Mouse (Mus musculus): ENCODE results near the gene Notch2.

Notch2 gene

DNA sequence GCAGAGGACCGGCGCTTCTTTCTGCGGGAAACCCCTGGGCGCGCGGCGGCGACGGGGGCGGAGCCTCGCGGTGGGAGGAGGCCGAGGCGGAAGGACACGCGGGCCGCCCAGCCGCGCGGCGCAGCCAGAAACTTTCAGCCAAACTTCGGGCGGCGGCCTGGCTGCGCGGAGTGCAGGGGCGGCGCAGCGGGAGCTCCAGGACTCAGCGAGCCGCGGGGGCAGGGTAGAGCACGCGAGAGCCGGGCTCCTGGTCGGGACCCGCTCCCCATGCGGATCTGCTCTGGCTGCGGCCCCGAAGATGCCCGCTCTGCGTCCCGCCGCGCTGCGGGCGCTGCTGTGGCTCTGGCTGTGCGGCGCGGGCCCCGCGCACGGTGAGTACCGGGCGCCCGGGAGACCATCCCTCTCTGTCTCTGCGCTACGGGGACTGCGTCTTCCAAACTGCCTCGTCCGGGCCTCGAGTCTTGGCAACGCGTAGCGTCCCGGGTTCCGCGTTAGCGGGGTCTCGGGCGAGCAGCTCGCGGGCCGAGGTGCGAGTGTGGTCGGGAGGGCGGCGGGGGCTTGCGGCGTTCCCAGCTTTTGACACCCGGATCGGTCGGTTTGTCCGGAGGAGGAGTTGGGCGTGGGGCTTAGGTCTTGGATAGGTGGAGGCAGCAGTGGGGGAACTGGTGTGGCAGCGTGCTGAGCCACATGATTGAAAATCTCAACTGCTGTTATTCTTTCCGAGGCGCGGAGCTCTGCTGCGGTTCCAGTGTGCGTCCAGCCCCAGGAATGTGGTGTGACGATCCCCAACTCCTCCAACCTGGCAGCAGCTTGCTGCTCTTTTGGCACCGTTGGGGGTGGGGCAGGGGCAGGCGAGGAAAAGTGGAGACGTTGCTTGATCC is at the start of gene Notch2:
Gene Notch2 (plus strand): TSS at position 127 of the 881 bp plus-strand sequence.
- in situ Hi-C loops (cut with MseI, MboI) = no loop called here

DNA sequence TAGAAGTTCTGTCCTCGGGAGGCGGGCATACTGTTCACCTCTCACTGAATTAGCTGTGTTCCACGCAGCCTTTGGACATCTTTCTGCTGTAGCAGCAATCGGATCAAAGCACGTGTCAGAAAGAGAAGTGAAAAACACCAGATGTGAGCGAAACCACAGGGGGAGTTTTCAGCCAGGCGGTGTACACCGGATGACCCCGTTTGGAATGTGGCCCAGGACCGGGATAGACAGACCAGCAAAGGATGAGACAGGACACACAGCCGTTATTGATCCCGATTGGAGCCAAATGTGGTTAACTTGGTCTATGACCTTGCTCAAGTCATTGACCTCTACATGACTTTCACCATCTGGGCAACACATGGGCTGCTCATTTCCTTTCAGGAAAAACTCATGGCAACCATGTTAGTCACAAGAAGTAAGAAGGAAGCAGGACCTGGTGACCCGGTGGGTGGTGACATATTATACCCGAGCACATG is 48.4 kb upstream of the Notch2 start:
- in situ Hi-C loops (cut with MseI, MboI) = no loop called here

DNA sequence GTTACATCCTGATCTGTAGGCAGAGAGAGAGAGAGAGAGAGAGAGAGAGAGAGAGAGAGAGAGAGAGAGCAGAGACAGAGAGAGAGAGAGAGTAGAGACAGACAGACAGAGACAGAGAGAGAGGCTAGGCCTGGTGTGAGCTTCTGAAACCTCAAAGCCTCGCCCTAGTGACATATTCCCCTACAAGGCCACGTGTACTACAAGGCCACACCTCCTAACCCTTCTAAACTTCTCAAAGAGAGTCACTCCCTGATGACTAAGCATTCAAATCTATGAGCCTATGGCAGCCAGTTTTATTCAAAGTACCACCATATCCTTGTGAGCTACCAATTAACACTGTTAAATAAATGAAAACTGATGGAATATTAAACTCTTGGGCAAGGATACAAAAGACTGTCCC is 45.7 kb upstream of the Notch2 start:
- in situ Hi-C loops (cut with MseI, MboI) = no loop called here

DNA sequence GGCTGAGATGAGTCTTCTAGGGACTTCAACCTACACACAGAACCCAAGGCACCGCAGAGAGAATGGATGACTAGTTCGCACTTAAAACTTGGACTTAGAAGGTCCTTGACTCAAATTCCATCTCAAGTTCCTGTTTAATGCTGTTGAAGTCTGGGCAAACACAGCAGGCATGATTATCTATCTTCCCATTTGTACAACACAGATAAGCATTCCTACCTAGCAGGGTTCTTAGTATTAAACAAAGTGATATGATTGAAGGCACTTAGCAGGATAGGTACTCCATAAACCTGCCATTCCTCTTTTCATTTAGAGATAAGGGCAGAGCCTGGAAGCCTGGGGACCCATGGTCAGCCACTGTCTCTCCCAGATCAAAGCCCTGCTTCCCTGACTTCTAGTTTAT is 45.1 kb upstream of the Notch2 start:
- in situ Hi-C loops (cut with MseI, MboI) = no loop called here

DNA sequence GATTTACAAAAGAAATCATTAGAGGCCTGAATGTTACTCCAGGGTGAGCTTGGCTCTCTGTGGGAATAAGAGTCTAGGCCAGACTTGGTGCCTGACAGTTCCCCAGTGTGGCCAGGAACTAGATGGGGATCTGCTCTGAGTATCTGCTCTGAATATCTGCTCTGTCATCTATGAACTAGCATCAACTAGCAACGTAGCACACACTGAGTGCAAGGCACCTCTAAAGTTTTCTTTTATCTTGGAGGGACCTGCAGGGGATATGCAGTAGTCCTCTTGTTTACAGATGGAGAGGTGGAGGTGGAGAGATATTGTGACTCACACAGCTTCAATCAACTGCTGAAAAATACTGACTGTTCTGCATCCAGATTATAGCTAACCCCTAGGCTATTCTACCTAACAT is 44.3 kb upstream of the Notch2 start:
- in situ Hi-C loops (cut with MseI, MboI) = no loop called here

DNA sequence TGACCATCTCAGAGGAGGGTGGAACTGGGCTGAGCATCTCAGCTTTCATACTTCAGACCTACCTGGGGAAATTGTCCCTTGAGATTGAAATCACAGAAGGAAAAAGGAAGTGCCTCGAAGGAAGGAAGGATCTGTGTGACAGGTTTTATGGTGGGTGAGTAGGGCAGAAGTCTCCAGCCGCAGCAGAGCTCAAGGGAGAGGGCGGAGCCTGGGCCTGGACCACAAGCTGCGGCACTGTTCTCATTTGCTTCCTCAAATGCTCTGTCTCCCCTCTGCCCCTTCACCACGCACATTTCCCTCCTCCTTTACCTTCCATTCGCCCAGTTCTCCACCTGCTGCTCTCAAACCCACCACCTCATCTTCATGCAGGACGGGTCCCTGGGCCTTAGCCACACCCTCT is 42.2 kb upstream of the Notch2 start:
- in situ Hi-C loops (cut with MseI, MboI) = no loop called here

DNA sequence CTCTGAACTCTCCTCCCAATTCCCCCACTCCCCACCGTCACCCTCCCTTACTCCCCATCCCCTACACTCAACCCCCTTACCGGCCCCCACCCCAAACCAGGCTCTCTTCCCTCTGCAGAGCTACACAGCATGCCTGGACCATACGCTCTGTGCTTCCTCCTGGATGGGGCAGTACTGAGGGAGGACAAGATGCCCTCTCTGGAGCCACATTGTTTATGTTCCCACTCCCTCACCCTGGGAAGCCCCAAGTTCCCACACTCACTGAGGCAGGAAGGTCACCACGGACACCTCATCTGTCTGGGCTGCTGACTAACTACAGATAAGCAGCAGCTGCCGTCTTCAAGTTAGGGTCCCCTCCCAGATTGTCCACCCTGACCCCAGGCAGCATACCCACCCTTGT is 41.1 kb upstream of the Notch2 start:
- in situ Hi-C loops (cut with MseI, MboI) = no loop called here

DNA sequence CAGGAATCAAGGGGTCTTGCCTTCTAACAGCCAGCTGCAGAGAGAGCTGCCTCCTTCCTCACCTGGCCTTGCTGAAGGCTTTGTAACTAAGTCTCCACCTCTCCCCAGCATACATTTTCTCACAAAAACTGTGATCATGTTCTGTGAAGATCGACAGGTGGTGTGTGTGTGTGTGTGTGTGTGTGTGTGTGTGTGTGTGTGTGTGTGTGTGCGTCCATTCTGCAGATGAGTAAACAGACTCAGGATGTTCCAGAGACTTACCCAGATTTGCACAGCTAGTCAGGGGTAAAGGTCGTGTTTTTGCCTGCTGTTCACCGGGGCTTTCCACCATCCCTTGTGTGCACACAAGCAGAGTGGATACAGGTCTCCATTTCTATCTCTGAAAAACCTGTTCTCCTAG is 40.6 kb upstream of the Notch2 start:
- in situ Hi-C loops (cut with MseI, MboI) = no loop called here

DNA sequence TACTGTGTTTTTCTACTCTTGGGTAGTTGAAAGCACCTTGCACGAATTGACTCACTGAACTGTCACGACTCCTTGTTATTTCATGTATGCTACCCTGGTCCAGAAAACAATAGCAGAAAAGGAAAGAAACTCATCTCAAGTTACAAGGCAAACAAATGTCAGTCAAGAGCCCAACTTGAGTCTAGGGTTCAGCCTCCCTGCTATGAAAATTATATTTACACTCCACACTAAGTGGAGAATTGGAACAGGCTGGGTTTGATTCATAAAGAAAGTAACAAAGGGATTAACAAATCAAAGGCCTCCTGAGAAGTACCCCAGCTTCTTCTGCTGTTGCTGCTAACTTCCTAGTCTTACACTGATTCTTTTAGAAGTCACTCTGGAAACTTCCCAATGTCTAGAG is 40.0 kb upstream of the Notch2 start:
- in situ Hi-C loops (cut with MseI, MboI) = no loop called here

DNA sequence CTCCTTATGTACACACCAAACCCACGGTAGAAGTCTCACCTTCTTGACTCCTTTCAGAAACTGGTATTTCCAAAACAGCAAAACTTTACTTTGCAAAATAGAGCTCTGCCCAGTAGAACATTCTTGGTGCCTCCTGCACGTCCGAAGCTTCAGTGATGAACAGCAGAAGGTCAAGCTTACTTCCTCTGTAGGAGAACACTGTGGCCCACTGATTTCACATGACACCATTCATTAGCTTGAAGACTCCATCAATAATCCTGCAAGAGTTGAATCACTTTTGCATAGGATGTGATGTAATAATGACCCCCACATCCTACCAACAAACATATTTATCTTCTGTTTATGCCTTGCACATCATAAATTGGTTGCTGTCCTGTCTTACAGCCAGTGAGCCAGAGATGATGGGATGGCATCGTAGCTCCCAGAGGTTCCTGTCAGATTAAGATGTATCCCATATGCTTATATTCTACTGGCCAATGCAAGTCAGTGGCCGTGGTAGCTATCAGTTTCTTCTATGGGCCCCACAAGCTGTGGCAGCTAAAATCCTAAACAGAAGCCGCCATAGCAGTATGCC is 39.0 kb upstream of the Notch2 start:
- in situ Hi-C loops (cut with MseI, MboI) = no loop called here

DNA sequence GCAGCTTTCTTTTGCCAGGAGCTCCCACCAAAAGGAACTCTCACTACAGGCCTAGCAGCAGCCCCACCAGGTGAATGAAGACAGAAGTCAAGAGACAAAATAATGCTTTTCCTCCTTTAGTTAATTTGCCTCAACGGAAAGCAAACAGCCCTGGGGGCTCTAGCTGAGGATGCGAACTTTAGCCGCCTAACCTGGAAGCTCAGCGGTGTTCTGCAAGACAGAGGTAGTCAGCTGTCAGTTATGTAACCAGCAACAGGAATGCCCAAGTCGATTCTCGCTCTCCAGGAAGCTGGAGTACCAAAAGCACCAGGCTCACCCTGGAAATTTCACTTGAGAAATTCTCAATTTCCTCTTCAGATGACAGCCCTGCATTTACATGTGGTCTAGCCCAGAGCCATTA is 36.6 kb upstream of the Notch2 start:
- in situ Hi-C loops (cut with MseI, MboI) = no loop called here

DNA sequence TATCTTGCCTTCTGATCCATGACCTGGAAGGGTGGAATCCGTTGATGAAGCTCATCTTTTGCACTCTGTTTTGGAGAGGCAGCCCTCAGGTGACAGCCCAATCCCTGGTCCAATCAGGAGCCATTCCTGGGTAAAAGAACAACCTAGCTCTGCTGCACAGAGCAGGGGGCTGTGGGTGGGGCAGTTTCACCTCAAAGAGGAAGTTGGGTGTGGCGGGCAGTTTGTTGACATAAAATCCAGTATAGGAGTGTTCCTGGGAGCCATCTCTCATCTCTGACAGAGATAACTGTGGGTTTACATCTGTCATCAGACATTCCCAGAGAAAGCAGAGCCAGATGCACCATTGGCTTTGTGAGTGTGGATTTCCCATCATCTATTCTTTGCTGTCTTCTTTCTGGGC is 34.6 kb upstream of the Notch2 start:
- in situ Hi-C loops (cut with MseI, MboI) = no loop called here

DNA sequence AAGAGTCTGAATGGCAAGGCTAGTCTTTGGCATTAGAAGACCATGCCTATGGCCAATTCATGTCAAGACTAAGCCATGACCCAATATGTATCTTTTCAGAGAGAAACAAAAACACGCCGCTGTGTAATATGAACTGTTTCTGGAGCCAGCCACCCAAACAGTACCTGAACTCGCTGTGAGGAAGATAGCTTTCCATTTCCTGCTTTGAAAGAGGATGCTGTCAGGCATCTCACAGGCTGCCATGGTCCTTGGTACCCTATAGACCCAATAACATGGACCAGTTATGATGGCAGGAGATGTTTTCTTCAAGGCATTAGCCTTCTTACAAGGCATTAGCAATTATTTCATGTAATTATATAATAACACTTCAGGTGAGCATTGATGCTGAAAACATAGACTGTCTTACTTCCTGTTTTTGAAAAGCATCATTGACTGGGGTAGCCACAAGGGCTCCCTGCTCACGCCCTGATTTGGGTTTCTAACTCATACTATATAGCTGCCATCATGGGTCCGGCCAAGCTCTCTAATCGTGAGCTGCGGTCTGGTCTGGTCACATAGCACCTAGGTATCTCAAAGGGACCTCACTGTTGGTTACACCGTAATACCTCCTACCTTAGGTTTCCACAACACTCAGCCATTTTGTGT is 32.5 kb upstream of the Notch2 start:
- in situ Hi-C loops (cut with MseI, MboI) = no loop called here

DNA sequence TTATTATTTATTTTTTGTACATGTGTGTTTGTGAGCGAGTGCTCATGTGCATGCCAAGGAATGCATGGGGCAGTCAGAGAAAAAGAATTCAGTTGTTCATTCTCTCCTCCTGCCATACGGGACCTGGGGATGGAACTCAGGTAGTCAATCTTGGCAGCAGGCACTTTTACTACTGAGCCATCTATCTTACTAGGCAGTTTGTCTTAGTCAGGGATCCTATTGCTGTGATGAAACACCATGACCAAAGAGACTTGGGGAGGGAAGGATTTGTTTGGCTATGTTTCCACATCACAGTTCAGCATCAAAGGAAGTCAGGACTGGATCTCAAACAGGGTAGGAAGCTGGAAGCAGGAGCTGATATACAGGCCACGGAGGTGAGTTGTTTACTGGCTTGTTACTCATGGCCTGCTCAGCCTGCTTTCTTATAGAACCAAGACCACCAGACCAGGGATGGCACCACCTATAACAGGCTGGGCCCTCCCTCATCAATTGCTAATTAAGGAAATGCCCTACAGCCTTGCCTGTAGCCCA is 31.9 kb upstream of the Notch2 start:
- in situ Hi-C loops (cut with MseI, MboI) = no loop called here

DNA sequence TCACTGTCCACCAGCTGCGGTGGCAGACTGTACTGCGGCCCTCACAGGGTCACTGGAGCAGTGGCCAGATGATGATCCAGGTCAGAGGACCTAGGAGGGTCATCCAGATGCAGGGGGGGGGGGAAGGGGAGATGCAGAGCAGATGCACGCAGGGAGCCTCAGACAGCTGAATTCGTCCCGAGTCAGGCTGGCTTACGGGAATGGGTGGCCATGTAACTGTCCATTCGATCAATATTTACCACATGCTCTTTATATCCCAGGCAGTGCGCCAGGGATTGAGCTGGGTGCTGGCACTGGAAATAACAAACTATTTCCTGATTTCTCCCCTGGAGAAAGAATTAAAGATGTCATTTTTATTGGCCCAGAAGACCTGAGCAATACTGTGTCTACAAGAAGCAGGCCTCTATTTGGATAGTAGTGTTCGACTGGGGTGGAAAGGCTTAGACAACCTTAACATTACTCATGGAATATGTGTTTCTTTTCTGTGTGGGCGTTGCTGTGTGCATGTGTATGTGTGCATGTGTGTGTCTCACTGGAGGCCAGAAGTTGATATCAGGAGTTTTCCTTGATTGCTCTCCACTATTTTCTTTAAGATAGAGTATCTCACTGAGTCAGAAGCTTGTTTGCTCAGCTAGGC is 28.3 kb upstream of the Notch2 start:
- in situ Hi-C loops (cut with MseI, MboI) = no loop called here

DNA sequence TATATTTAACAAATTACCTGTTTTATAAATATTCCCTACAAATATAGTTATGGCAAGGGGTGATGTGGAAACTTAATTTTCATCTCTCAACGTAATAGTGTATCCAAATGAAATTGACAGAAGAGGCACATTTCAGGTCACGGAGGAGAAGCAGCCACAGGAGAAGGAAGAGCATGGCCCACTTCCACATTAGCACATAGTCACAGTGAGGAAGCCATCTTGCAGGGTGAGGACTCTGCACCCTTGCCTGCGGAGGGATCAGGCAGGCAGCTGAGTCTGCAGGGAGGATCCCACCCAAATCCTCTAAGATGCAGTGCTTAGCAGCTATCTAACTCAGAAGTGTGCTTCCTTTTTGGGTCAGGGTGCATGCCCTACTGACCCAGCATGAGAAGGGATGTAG is 27.6 kb upstream of the Notch2 start:
- in situ Hi-C loops (cut with MseI, MboI) = no loop called here

DNA sequence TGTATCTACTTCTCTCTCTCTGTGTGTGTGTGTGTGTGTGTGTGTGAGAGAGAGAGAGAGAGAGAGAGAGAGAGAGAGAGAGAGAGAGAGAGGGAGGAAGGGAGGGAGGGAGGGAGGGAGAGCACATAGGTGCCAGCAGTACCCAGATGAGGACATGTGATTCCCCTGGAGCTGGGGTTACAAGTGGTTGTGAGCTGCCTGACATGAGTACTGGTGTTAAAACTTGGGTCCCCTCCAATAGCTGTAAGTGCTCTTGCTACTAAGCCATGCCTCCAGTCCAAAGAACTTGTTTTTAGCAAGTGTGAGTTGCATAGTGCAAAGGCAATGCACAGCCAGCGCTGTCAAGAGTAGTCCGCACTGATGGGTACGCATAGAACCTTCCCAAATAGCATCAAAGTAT is 26.2 kb upstream of the Notch2 start:
- in situ Hi-C loops (cut with MseI, MboI) = no loop called here

DNA sequence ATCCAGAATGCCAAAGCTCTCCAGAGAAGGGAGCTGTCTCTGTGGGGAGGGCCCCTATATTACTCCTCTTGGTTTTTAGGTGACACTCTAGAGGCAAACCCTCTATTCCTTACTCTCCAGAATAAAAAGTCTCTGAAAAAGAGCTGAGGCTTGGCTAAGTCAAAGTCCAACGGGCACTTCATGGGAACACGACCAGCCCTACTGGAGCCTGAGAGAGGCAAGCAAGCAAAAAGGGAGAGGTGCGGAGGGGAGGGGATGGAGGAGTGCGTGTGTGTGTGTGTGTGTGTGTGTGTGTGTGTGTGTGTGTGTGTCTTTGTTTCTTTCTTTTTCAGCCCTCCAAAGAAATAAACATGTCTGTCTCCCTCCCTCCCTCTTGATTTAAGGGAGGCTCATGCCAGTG is 24.6 kb upstream of the Notch2 start:
- in situ Hi-C loops (cut with MseI, MboI) = no loop called here

DNA sequence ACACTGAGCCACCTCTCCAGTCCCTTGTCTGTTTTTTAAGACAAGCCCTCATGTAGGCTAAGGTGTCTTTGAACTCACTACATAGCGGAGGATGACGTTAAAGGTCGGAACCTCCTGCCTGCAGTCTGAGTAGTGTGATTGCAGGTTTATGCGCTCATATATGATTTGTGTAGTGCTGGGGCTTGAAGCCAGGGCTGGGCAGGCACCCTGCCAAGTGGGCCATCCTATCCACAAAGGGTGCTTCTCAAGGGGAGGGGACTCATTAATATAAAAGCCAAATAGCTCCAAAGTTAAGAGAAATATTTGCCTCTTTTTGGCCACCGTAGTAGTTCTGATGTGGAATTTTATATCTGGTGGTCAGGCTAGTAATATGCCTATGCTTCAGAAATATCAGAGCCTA is 22.8 kb upstream of the Notch2 start:
- in situ Hi-C loops (cut with MseI, MboI) = no loop called here

DNA sequence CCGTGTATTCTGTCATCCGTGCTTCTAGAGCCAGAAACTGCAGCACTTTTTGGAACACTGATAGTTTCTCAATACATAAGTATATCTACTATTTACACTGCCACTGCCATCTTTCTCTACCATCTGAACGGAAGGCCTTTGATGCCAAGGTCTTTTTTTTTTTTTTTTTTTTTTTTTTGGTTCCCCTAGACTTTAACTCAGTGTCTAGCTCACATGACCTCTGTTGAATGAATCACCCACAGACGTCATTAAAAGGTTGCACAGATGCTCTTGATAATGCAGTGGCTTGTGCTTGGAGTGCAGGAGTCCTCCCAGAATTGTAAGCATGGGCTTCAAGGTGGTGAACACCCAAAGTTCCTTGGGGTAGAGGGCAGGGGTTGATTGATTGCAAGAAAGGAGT is 21.0 kb upstream of the Notch2 start:
- in situ Hi-C loops (cut with MseI, MboI) = no loop called here

DNA sequence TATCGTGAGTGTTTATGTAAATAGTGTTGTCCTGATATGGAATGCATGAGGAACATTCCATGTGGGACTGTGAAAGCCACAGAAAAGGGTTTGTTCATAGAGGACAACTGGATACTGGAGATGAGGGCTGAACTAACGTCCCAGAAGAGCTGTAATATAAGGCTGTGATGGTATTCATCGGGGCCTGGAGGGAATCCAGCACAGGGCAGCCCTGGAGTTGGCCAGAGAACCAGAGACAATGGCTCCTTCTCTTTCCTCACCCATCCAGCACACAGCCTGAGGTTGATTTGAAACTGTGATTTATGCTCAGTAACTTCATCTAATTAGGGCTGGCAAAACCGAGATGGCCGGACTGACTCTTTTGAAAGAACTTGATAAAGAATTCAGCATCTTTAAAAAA is 20.1 kb upstream of the Notch2 start:
- in situ Hi-C loops (cut with MseI, MboI) = no loop called here

DNA sequence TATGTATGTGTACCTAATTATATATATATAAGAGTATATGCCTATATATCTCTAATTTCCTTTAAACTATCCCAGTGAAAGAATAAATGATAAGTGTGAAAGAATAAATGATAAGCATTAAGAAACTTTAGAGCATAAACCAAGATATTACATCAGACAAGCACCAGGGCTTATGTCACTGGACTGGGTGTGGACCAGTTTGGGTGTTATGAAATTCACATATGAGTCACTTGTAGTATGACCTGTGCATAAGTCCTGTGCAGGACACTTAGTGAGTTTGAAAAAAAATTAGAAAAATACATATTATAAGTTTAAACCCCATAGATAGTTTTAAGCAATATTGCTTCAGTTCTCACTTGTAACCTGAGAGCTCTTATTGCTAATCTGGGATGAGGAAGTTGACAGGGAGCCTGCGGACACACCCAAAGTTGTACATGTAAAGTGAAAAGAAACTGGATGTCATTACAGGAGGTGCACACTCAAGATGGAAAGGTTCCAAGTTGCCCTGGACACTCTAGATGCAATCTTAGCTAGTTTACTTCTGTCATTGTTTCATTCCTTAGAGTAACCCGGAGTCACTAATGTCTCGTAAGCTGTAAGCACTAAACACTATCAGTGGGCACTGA is 19.3 kb upstream of the Notch2 start:
- in situ Hi-C loops (cut with MseI, MboI) = no loop called here

All from mouse trophoblast stem cell (cell line).